22 mouse cellular contexts compared by ENCODE assay signal in genomic region chr9:18041346-18041745, GRCm38 (mm10).
A peak's percentile ranks its signal among the peaks of the same experiment; 100 is the strongest.
DNase-seq lines count a peak whose midpoint lies in the region; TF ChIP-seq lines count a peak whose summit lies in the region.
"Had no signal": no experiment of that assay in that cellular context is flagged by ENCODE, and none has a peak within 500 bp of the region (broad histone marks: within the 10 kb centered on the region; RNA-seq: fewer than 3 reads in every experiment).

No protein-coding gene starts in this region.

- no peak overlapping the region for H3K4me3 ChIP-seq in ES-E14 (ENCODE audit: insufficient read depth in 1 of 2, low read depth in 1 of 2, low read length in 2 of 2, poor library complexity in 1 of 2, severe bottlenecking in 1 of 2)

- DNase-seq in ES-CJ7 (ENCODE audit: low read depth, low spot score) (peak; percentile 81), ES-E14 (ENCODE audit: low read depth, low spot score) (peak; percentile 30), R1 (ENCODE audit: low read depth, low spot score) (peak; percentile 87), ZHBTc4 (ENCODE audit: low read depth, low spot score) (peak; percentile 76)
- DNase-seq in adrenal gland, adult 2 months = no peak
- DNase-seq in retina, embryonic 14.5 days (ENCODE audit: low spot score) = no peak
- DNase-seq in spleen, adult 12 weeks (ENCODE audit: low spot score) = no peak
- DNase-seq in kidney, adult 8-10 months = no peak
- DNase-seq: adrenal gland, adult 8-10 months; adrenal gland, postnatal 10 days; adrenal gland, postnatal 14 days; adrenal gland, postnatal 25 days; adrenal gland, postnatal 36 days; B cell, adult 2 months; cerebellum, adult 11 months; cerebellum, adult 11-12 months; cerebellum, adult 18-20 months; cerebellum, adult 2 months; cerebellum, adult 8-10 months; cerebellum, adult 9-10 months; cerebellum, adult 9-11 months had no signal

- peaks cover 6 to 12% of the 10 kb centered on the region in 2 experiments; a peak in 3 of 4 replicates for H3K4me1 ChIP-seq in ES-E14 (ENCODE audit: control insufficient read depth in 2 of 2, insufficient read depth in 2 of 2, low read length in 2 of 2, poor library complexity in 1 of 2)

- H3K36me3 ChIP-seq in ES-E14 (ENCODE audit: control insufficient read depth, insufficient read depth, low read length, poor library complexity, severe bottlenecking) = no peaks in the 10 kb centered on the region
- H3K36me3 ChIP-seq: G1E had no signal

- no peak overlapping the region for H3K9ac ChIP-seq in ES-E14 (ENCODE audit: insufficient read depth, low read depth, low read length, poor library complexity, severe bottlenecking)

- in situ Hi-C loops in ES-E14 (cut with MboI; ENCODE audit: low sequenced_read_pairs in 2 of 2, unreplicated experiment in 2 of 2) = no loop called here

- H3K27ac ChIP-seq in ES-E14 (ENCODE audit: insufficient read depth, low read depth, low read length, poor library complexity, severe bottlenecking) = no peak overlapping the region; the same call in 1 of the 2 replicates

- H3K9me3 ChIP-seq in ES-E14 (ENCODE audit: control insufficient read depth, insufficient read depth, low read depth, low read length) = no peaks in the 10 kb centered on the region
- H3K9me3 ChIP-seq: G1E had no signal

TF ChIP-seq in ES-E14, 5 proteins besides CTCF, POLR2A, EP300 and RAD21:
- TF ChIP-seq CHD2 (IDR thresholded peaks at IDR 0.05; ENCODE audit: low read depth, low read length) = no peak
- no peak for TF ChIP-seq HCFC1 (IDR thresholded peaks at IDR 0.05; ENCODE audit: borderline replicate concordance, insufficient read depth, low read length)
- no peak for TF ChIP-seq ZC3H11A (IDR thresholded peaks at IDR 0.05; ENCODE audit: borderline replicate concordance, low read depth, low read length)
- no peak for TF ChIP-seq ZNF384 (IDR thresholded peaks at IDR 0.05; ENCODE audit: low read depth, low read length)
- no peak for TF ChIP-seq MAFK (IDR thresholded peaks at IDR 0.05; ENCODE audit: insufficient read depth, low read depth, low read length)
TF ChIP-seq in ES-E14: peak in this region for 0.

Comparison
In these comparisons a context has a peak if more than half of its experiments do, and no peak if none do; other contexts are left out.
1. DNase-seq: peak in ES-CJ7 (single experiment), ES-E14 (single experiment), R1 (single experiment) and ZHBTc4 (single experiment); none in adrenal gland, adult 2 months (single experiment), retina, embryonic 14.5 days (single experiment), spleen, adult 12 weeks (single experiment) and kidney, adult 8-10 months (0 of 2).